Mouse (Mus musculus) intestine, embryonic 16.5 days (tissue): ENCODE results near the gene Mmp27. TPM values are rescaled to one million over a fixed set of nuclear protein-coding genes. Genes with fewer than 3 reads are reported as not detected.

Experiments
- ATAC-seq: fragments of 200-750 bp; cut with Nextera tagmentation; 2 replicates; pipeline ENCODE4 v1.8.0; 2017; ENCODE audit warnings: moderate TSS enrichment, moderate library complexity
- H3K27ac ChIP-seq: fragments of 300-500 bp; sonication (generic); 2 replicates; pipeline ENCODE4 v1.5.1; 2014; ENCODE audit warnings: mild to moderate bottlenecking, low read length
- H3K27me3 ChIP-seq: fragments of 300-500 bp; sonication (generic); replicated peaks from 2 replicates; pipeline ENCODE4 v1.6.1; 2014; ENCODE audit warnings: low read length, control low read depth, mixed read lengths; ENCODE audit not compliant: control insufficient read depth, insufficient read depth
- H3K36me3 ChIP-seq: fragments of 300-500 bp; sonication (generic); 2 replicates; pipeline ENCODE4 v1.6.1; 2014; ENCODE audit warnings: low read length, control low read depth; ENCODE audit not compliant: control insufficient read depth, insufficient read depth
- H3K4me1 ChIP-seq: fragments of 300-500 bp; sonication (generic); 2 replicates; pipeline ENCODE4 v1.6.1; 2014; ENCODE audit warnings: low read length, control low read depth, mixed read lengths; ENCODE audit not compliant: control insufficient read depth, insufficient read depth
- H3K4me2 ChIP-seq: fragments of 300-500 bp; sonication (generic); 2 replicates; pipeline ENCODE4 v1.6.1; 2014; ENCODE audit warnings: low read depth, low read length, control low read depth
- H3K4me3 ChIP-seq: fragments of 300-500 bp; sonication (generic); 2 replicates; pipeline ENCODE4 v1.5.1; 2014; ENCODE audit warnings: mild to moderate bottlenecking, low read length
- H3K9ac ChIP-seq: fragments of 300-500 bp; sonication (generic); 2 replicates; pipeline ENCODE4 v1.6.1; 2014; ENCODE audit warnings: low read depth, low read length
- H3K9me3 ChIP-seq: fragments of 300-500 bp; sonication (generic); 2 replicates; pipeline ENCODE4 v1.6.1; 2016; ENCODE audit warnings: low read length, control low read depth; ENCODE audit not compliant: control insufficient read depth
- WGBS: fragments of 180-500 bp; shearing (Covaris S2); extraction: QIAGEN DNeasy Blood & Tissue Kit; methylation state at CpG from one replicate; pipeline ENCODE4 v1.1.7; 2014; 5-methylcytosine and 5-hydroxymethylcytosine counted together
- polyA plus RNA-seq: library from polyadenylated mRNA; unstranded; fragments of >200 nt; fragmentation: Nextera tagmentation; extraction: Ambion mirVana; gene quantifications from 2 replicates; pipeline ENCODE4 v1.2.1, GENCODE M21; 2015

Gene Mmp27
- polyA plus RNA-seq, 1 experiment from 2014 or later: not detected

DNA sequence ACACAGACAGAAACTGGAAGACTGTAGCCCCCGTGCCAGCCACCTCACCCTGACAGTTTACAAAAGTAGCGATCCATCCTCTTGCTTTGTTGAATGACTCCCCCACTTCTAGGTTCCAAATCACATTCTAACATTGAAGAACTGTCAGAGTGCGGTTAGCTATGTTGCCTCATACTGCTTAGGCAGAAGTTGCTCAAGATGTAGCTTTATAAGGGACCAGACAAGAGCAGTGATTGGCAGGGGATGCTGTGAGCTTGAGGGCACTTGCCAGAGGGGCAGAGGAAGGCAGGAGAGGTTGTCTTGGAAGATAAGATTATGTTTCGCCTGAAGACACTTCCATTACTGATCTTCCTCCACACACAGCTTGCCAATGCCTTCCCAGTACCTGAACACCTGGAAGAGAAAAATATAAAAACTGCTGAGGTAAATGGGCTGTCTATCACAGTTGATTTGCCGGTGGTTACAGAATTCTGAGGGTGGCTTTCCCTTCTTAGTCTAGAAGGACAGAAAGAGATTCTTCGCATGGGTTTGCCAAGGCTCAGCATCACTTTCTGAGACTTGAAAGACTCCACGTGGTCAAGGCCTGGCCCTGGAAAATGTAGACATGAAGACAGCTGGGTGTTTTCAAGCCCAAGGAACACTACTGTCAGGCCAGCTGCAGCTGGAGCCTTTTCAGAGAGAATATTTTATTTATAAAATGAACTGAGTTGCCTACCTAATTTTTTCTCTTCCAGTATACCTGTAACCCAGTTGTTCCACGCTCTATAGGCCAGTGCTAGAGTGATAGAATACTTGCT, 12.8 kb upstream of the Mmp27 start, which contains the start of gene Mmp8:
Mmp8 (plus strand) TSS at position 236 of the 797 bp plus-strand sequence.
- no peak within 1 kb of the TSS for H3K27ac ChIP-seq
- H3K9me3 ChIP-seq: no peaks in the 10 kb centered on the region
- H3K4me2 ChIP-seq: no peak within 1 kb of the TSS
- 0 out of 2 replicates have a peak, but pooled peaks have one; percentile 40 for ATAC-seq
- no peaks in the 10 kb centered on the region for H3K4me1 ChIP-seq
- no peak within 1 kb of the TSS for H3K9ac ChIP-seq
- H3K27me3 ChIP-seq: no peaks in the 10 kb centered on the region
- no peak within 1 kb of the TSS for H3K4me3 ChIP-seq
- 66% methylated on average over 8 of the region's 8 CpGs for WGBS
- no peaks in the 10 kb centered on the region for H3K36me3 ChIP-seq

DNA sequence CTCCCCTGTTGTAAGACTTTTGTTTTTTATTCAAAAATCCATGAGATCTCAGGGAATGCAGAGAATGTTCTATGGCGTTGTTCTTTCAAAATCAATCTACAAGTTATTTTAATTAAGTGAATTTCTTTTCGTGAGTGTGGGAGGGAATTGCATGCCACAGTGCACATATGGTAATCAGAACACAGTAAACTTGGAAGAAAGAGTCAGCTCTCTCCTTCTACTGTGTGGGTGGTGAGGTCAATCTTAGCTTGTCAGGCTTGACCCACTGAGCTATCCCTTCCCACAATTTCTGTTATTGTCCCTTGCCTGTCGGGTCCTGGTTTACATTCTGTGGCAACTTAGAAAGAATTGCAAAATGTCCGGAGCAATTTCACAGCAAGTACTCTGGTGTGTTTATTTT, 11.2 kb upstream of the Mmp27 start:
- Histone ChIP-seq H3K9ac (no peak overlapping the region), H3K27me3 (no peaks in the 10 kb centered on the region), H3K4me3 (no peak overlapping the region), H3K4me2 (no peak overlapping the region), H3K9me3 (no peaks in the 10 kb centered on the region), H3K36me3 (no peaks in the 10 kb centered on the region), H3K27ac (no peak overlapping the region), H3K4me1 (no peaks in the 10 kb centered on the region)
- WGBS: 72% methylated on average over 4 of the region's 4 CpGs
- ATAC-seq: no peak

GRCm38 (mm10) chr9:7567376-7567775, 3.8 kb upstream of the Mmp27 start:
- no peak for ATAC-seq
- Histone ChIP-seq H3K27me3 (no peaks in the 10 kb centered on the region), H3K4me2 (no peak overlapping the region), H3K9ac (no peak overlapping the region), H3K36me3 (no peaks in the 10 kb centered on the region), H3K9me3 (no peaks in the 10 kb centered on the region), H3K4me3 (no peak overlapping the region), H3K4me1 (no peaks in the 10 kb centered on the region), H3K27ac (no peak overlapping the region)
- WGBS: 67% methylated on average over 7 of the region's 7 CpGs

DNA sequence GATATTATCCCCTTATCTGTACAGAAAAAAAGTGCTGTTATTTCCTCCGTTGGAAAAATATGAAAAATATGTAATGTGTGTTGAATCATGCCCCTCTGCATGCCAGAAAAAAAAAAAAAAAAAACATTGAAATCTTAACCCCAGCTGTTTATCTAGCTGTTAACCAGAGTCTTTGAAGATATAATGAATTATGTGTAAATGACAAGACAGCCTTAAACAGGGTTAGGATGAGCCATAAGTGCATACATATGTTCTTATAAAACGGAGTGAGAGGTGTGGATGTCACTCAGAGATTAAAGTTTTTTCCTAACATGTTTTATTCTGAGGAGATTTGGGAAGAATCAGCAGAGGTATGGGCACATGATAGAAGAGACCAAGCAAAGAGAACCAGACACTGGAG, 3.3 kb upstream of the Mmp27 start:
- Histone ChIP-seq H3K36me3 (no peaks in the 10 kb centered on the region), H3K9me3 (no peaks in the 10 kb centered on the region), H3K4me3 (no peak overlapping the region), H3K9ac (no peak overlapping the region), H3K4me1 (no peaks in the 10 kb centered on the region), H3K4me2 (no peak overlapping the region), H3K27ac (no peak overlapping the region), H3K27me3 (no peaks in the 10 kb centered on the region)
- no peak for ATAC-seq
- 45% methylated on average over 2 of the region's 2 CpGs for WGBS

GRCm38 (mm10) chr9:7570485-7570884, 711 bp upstream of the Mmp27 start:
- Histone ChIP-seq H3K27ac (no peak overlapping the region), H3K4me2 (no peak overlapping the region), H3K9me3 (no peaks in the 10 kb centered on the region), H3K36me3 (no peaks in the 10 kb centered on the region), H3K27me3 (no peaks in the 10 kb centered on the region), H3K9ac (no peak overlapping the region), H3K4me3 (no peak overlapping the region), H3K4me1 (no peaks in the 10 kb centered on the region)
- ATAC-seq: no peak
- WGBS: 68% methylated on average over 1 of the region's 1 CpGs

DNA sequence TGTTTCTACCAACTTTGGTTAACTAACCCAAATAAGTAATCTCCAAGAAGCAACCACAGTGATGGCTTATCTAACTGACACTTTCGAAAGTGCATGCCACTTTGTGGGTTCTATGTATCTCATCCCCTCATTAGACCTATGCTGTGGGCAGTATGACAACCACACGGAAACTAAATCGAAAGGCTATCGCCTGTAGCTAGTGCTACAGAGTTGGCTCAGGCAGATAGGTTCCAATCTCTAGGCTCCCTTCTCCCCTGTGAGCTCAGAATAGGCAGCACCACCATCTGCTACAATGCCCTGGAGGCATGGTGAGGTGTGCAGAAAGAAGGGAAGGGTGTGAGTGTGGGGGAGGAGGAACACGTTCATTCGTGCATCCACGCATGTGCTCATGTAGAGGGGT, 992 bp downstream of the Mmp27 start:
- Histone ChIP-seq H3K4me2 (no peak overlapping the region), H3K27ac (no peak overlapping the region), H3K4me3 (no peak overlapping the region), H3K27me3 (no peaks in the 10 kb centered on the region), H3K4me1 (no peaks in the 10 kb centered on the region), H3K36me3 (no peaks in the 10 kb centered on the region), H3K9me3 (no peaks in the 10 kb centered on the region), H3K9ac (no peak overlapping the region)
- WGBS: 90% methylated on average over 7 of the region's 7 CpGs
- no peak for ATAC-seq

GRCm38 (mm10) chr9:7572663-7573308, 1.6 kb downstream of the Mmp27 start:
- Histone ChIP-seq H3K27ac (no peak overlapping the region), H3K4me2 (no peak overlapping the region), H3K27me3 (no peaks in the 10 kb centered on the region), H3K4me1 (no peaks in the 10 kb centered on the region), H3K36me3 (no peaks in the 10 kb centered on the region), H3K4me3 (no peak overlapping the region), H3K9ac (no peak overlapping the region), H3K9me3 (no peaks in the 10 kb centered on the region)
- WGBS: 59% methylated on average over 2 of the region's 2 CpGs
- peak; percentile 13; the same call in 1 of the 2 replicates for ATAC-seq

DNA sequence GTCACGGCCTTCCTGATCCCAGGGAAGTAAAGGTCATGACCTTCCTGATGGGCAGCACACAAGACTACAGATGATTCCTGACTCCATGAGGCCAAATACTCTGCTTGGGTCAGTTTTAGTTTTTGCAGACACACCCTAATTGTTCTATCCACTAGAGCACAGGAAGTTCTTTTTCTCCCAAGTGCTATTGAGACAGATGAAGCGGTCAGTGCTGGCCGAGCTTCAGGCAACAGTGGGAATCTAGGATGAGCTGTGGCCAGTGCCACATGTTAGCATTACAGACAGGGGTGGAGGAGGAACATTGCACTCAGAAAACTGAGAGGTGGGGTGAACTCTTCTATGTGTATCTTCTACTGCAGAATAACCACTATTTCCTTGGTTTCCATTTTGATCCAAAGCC, 4.3 kb downstream of the Mmp27 start:
- H3K9me3 ChIP-seq: no peaks in the 10 kb centered on the region
- ATAC-seq: no peak
- H3K4me3 ChIP-seq: no peak overlapping the region
- no peak overlapping the region for H3K27ac ChIP-seq
- no peak overlapping the region for H3K4me2 ChIP-seq
- H3K4me1 ChIP-seq: no peaks in the 10 kb centered on the region
- H3K9ac ChIP-seq: no peak overlapping the region
- H3K36me3 ChIP-seq: no peaks in the 10 kb centered on the region
- no peaks in the 10 kb centered on the region for H3K27me3 ChIP-seq
- 83% methylated on average over 3 of the region's 3 CpGs for WGBS

DNA sequence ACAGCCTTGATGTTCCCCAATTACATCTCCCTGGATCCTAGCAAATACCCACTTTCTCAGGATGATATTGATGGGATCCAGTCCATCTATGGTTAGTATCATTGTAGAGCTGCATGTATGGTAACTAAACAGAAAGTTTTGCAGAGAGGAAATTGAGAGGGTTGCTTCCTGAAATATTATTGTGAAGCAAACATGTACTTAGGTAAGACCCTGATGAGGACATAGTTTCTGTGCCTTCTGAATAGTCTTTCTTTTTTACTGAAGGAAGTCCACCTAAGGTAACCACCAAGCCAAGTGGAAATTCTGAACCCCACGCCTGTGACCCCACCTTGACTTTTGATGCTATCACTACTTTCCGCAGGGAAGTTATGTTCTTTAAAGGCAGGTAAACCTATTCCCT, 6.2 kb downstream of the Mmp27 start:
- H3K27ac ChIP-seq: no peak overlapping the region
- H3K9me3 ChIP-seq: no peaks in the 10 kb centered on the region
- H3K4me2 ChIP-seq: no peak overlapping the region
- 94% methylated on average over 2 of the region's 2 CpGs for WGBS
- H3K27me3 ChIP-seq: no peaks in the 10 kb centered on the region
- no peak overlapping the region for H3K9ac ChIP-seq
- no peak for ATAC-seq
- H3K36me3 ChIP-seq: no peaks in the 10 kb centered on the region
- H3K4me1 ChIP-seq: no peaks in the 10 kb centered on the region
- H3K4me3 ChIP-seq: no peak overlapping the region
